ENCODE assay signal across 9 mouse cellular contexts in genomic region chr1:81745024-81745960, GRCm38 (mm10).
A peak's percentile ranks its signal among the peaks of the same experiment; 100 is the strongest.
DNase-seq lines count a peak whose midpoint lies in the region; ATAC-seq and TF ChIP-seq lines count a peak whose summit lies in the region.
"Had no signal": no experiment of that assay in that cellular context is flagged by ENCODE, and none has a peak within 500 bp of the region (broad histone marks: within the 10 kb centered on the region; RNA-seq: fewer than 3 reads in every experiment).

No protein-coding gene starts in this region.

- H3K4me3 ChIP-seq in forebrain, embryonic 10.5 days, result no peak overlapping the region
- no peak overlapping the region for H3K4me3 ChIP-seq in forebrain, postnatal 0 days (ENCODE audit: low read depth, low read length)
- no peak overlapping the region for H3K4me3 ChIP-seq in midbrain, embryonic 11.5 days (ENCODE audit: low read depth, low read length)
- no peak overlapping the region for H3K4me3 ChIP-seq in midbrain, postnatal 0 days (ENCODE audit: low read depth, low read length)
- no peak overlapping the region for H3K4me3 ChIP-seq in myocyte

- ATAC-seq in forebrain, postnatal 0 days, result no peak
- 0 out of 2 replicates have a peak, but pooled peaks have one; percentile 33 for ATAC-seq in midbrain, embryonic 11.5 days (ENCODE audit: low FRiP score)
- no peak for ATAC-seq in midbrain, postnatal 0 days (ENCODE audit: low FRiP score)
- ATAC-seq in erythroid progenitor cell, adult 5-6 weeks (replicated peaks; ENCODE audit: low FRiP score, poor library complexity, severe bottlenecking), result no peak
- ATAC-seq: intestine, postnatal 0 days had no signal

- H3ac ChIP-seq in myocyte (ENCODE audit: control insufficient read depth, insufficient read length), result no peak overlapping the region

- no peaks in the 10 kb centered on the region for H3K27me3 ChIP-seq in forebrain, embryonic 10.5 days (ENCODE audit: poor library complexity, severe bottlenecking)
- H3K27me3 ChIP-seq in forebrain, postnatal 0 days (ENCODE audit: insufficient read depth, low read length), result no peaks in the 10 kb centered on the region
- H3K27me3 ChIP-seq in midbrain, embryonic 11.5 days (ENCODE audit: control insufficient read depth, insufficient read depth, low read length), result no peaks in the 10 kb centered on the region
- H3K27me3 ChIP-seq in midbrain, postnatal 0 days (ENCODE audit: insufficient read depth, low read length), result no peaks in the 10 kb centered on the region
- H3K27me3 ChIP-seq in myocyte (ENCODE audit: control insufficient read depth, insufficient read depth, insufficient read length), result no peaks in the 10 kb centered on the region

- H3K4me1 ChIP-seq in forebrain, embryonic 10.5 days, result peaks cover 20% of the 10 kb centered on the region
- no peaks in the 10 kb centered on the region for H3K4me1 ChIP-seq in forebrain, postnatal 0 days (ENCODE audit: insufficient read depth)
- H3K4me1 ChIP-seq in midbrain, embryonic 11.5 days (ENCODE audit: control insufficient read depth, insufficient read depth, low read length), result 0 out of 2 replicates have a peak, but pooled peaks cover 3% of the 10 kb centered on the region
- no peaks in the 10 kb centered on the region for H3K4me1 ChIP-seq in midbrain, postnatal 0 days (ENCODE audit: insufficient read depth, low read length)

- 73% methylated on average over 14 of the region's 14 CpGs for WGBS in forebrain, embryonic 10.5 days
- 77% methylated on average over 14 of the region's 14 CpGs for WGBS in forebrain, postnatal 0 days
- 64% methylated on average over 14 of the region's 14 CpGs for WGBS in midbrain, embryonic 11.5 days
- WGBS in midbrain, postnatal 0 days, result 61% methylated on average over 14 of the region's 14 CpGs

- DNase-seq in forebrain, embryonic 10.5 days (ENCODE audit: extremely low spot score, low spot score), result no peak
- no peak for DNase-seq in forebrain, postnatal 0 days
- DNase-seq in midbrain, embryonic 11.5 days (ENCODE audit: low spot score, missing footprints), result no peak
- no peak for DNase-seq in midbrain, postnatal 0 days (ENCODE audit: low spot score)
- DNase-seq in kidney, adult 18-20 months, result peak; percentile 29
- DNase-seq in gastrocnemius, adult 8-10 months (ENCODE audit: low spot score in 2 of 2), result no peak

- H3K27ac ChIP-seq in forebrain, embryonic 10.5 days, result peak overlapping the region; percentile 80
- H3K27ac ChIP-seq in forebrain, postnatal 0 days (ENCODE audit: low read depth, low read length), result no peak overlapping the region
- no peak overlapping the region for H3K27ac ChIP-seq in midbrain, embryonic 11.5 days (ENCODE audit: low read depth, low read length)
- H3K27ac ChIP-seq in midbrain, postnatal 0 days (ENCODE audit: low read depth, low read length), result no peak overlapping the region

- TF ChIP-seq CTCF in forebrain, postnatal 0 days (IDR thresholded peaks at IDR 0.05; ENCODE audit: low read depth), result no peak
- TF ChIP-seq CTCF in midbrain, postnatal 0 days (IDR thresholded peaks at IDR 0.05), result no peak

- H3K79me2 ChIP-seq in myocyte (ENCODE audit: control insufficient read depth, insufficient read depth), result no peaks in the 10 kb centered on the region

- H3K9ac ChIP-seq in forebrain, postnatal 0 days, result no peak overlapping the region
- no peak overlapping the region for H3K9ac ChIP-seq in midbrain, embryonic 11.5 days (ENCODE audit: low read length)
- H3K9ac ChIP-seq in midbrain, postnatal 0 days (replicated peaks; ENCODE audit: low read length, poor library complexity, severe bottlenecking), result no peak overlapping the region

- no peak overlapping the region for H3K4me2 ChIP-seq in forebrain, postnatal 0 days (ENCODE audit: low read depth)
- H3K4me2 ChIP-seq in midbrain, embryonic 11.5 days, result no peak overlapping the region
- no peak overlapping the region for H3K4me2 ChIP-seq in midbrain, postnatal 0 days (ENCODE audit: low read depth, low read length, poor library complexity, severe bottlenecking)
- H3K4me2 ChIP-seq in myocyte (ENCODE audit: low read depth), result peak overlapping the region; percentile 74

- TF ChIP-seq POLR2A in myocyte (IDR thresholded peaks at IDR 0.05; ENCODE audit: insufficient read length, low read depth), result no peak

- H3K36me3 ChIP-seq in forebrain, embryonic 10.5 days (replicated peaks), result no peaks in the 10 kb centered on the region
- no peaks in the 10 kb centered on the region for H3K36me3 ChIP-seq in forebrain, postnatal 0 days (ENCODE audit: insufficient read depth)
- no peaks in the 10 kb centered on the region for H3K36me3 ChIP-seq in midbrain, embryonic 11.5 days (ENCODE audit: control insufficient read depth, insufficient read depth, low read length)
- no peaks in the 10 kb centered on the region for H3K36me3 ChIP-seq in midbrain, postnatal 0 days (ENCODE audit: insufficient read depth, low read length)
- no peaks in the 10 kb centered on the region for H3K36me3 ChIP-seq in myocyte (ENCODE audit: control insufficient read depth, insufficient read depth)

- no peaks in the 10 kb centered on the region for H3K9me3 ChIP-seq in forebrain, embryonic 10.5 days
- no peaks in the 10 kb centered on the region for H3K9me3 ChIP-seq in forebrain, postnatal 0 days (ENCODE audit: low read length)
- no peaks in the 10 kb centered on the region for H3K9me3 ChIP-seq in midbrain, embryonic 11.5 days (ENCODE audit: control insufficient read depth, low read length)
- H3K9me3 ChIP-seq in midbrain, postnatal 0 days (ENCODE audit: low read length), result no peaks in the 10 kb centered on the region

TF ChIP-seq in myocyte, 11 proteins besides CTCF, POLR2A, EP300 and RAD21:
- TF ChIP-seq CEBPB (IDR thresholded peaks at IDR 0.05; ENCODE audit: insufficient read depth, poor library complexity, severe bottlenecking), result 0 out of 2 replicates have a peak, but pooled peaks have one; percentile 16
- TF ChIP-seq SRF (IDR thresholded peaks at IDR 0.05; ENCODE audit: control insufficient read depth, insufficient read length, low read depth), result no peak
- TF ChIP-seq MYOG (IDR thresholded peaks at IDR 0.05; ENCODE audit: control insufficient read depth in 1 of 3, insufficient read depth in 1 of 3, insufficient read length in 2 of 3, low read depth in 2 of 3), result no peak
- no peak for TF ChIP-seq REST (IDR thresholded peaks at IDR 0.05; ENCODE audit: insufficient read depth, insufficient read length)
- no peak for TF ChIP-seq MYOD1 (IDR thresholded peaks at IDR 0.05; ENCODE audit: control insufficient read depth in 1 of 3, insufficient read length in 2 of 3, low read depth in 2 of 3)
- no peak for TF ChIP-seq POLR2AphosphoS2 (IDR thresholded peaks at IDR 0.05; ENCODE audit: insufficient read length, low read depth)
- no peak for TF ChIP-seq E2F4 (IDR thresholded peaks at IDR 0.05; ENCODE audit: insufficient read depth)
- no peak for TF ChIP-seq MAX (IDR thresholded peaks at IDR 0.05; ENCODE audit: low read depth)
- no peak for TF ChIP-seq TCF3 (IDR thresholded peaks at IDR 0.05; ENCODE audit: insufficient read length, low read depth)
- no peak for TF ChIP-seq TCF12 (IDR thresholded peaks at IDR 0.05; ENCODE audit: insufficient read depth, poor library complexity, severe bottlenecking)
- peak; percentile 71 for TF ChIP-seq USF1 (IDR thresholded peaks at IDR 0.05; ENCODE audit: low read depth)
